Mouse (Mus musculus) lung, postnatal 10 days (tissue): ENCODE measurements around the gene Gfra1.

Source experiments
- DNase-seq: peaks from one replicate; pipeline ENCODE4 v3.0.0; 2021

The Gfra1 gene

GRCm38 (mm10) chr19:58455496-58456061 lies at the start of gene Gfra1:
Gene Gfra1, minus strand, starts transcription at chr19:58455909.
- peak; percentile 49 for DNase-seq

DNA sequence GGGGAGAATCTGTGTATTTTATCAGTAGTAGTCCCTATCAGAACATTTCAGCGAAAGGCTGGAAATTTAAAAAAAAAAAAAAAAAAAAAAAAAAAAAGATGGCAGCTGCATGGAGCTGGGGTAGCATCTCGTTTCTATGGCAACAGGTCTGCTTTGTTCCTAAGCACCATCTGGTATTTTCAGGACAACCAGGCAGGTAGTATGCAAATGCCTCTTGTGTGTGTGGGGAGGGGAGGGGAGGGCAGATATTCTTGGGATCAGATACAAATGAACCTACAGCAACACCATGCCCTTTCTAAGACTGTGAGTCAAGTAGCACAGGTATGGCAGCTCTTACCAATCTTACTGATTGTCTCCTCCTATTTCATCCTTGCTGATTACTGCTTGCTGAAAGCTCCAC lies 44.3 kb upstream of the Gfra1 start:
- DNase-seq = no peak

DNA sequence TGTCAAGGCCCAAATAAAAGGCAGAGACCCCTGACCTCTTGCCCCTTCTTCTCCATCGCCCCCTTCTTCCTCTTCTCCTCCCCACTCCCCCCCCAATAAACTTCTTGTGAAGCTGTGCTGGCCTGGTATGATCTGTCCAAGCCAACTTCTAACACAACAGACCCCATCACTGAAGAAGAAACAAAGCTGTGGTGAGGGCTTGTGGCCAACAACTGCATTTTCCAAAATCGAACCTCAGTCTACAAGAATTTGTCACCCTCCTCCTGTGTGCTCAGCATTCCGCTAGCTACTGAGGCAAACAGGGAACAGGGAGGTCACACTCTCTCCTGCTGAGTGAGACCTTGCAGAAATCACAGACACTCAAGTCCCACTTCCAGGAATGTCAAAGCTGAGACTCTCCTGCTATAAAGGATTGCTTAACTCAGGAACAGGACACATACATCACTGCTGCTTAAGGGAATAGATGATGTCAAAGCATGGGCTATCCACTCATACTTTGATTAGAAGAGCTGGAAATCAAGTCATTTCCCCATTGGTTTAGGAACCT lies 43.8 kb upstream of the Gfra1 start:
- DNase-seq = peak; percentile 60

GRCm38 (mm10) chr19:58497106-58497505 lies 41.4 kb upstream of the Gfra1 start:
- no peak for DNase-seq

DNA sequence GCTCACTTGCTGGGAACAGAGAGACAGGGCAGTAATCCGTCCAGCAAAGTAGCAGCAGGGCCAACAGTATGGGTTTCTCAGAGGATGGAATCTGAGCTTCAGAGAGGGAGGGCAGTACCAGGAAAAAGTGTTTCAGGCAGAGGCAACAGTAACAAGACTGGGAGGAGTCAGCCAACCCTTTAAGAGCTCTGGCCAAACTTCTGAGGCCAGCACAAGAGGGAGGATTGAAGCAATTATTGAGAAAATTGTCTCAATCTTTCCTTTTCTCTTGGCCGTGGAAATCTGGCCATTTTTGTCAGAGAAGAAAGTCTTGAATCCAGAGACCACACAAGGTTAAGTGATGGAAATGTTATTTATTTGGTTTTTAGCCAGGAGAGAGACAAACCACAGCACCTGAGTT lies 31.0 kb upstream of the Gfra1 start:
- peak; percentile 5 for DNase-seq

GRCm38 (mm10) chr19:58482373-58482977 lies 26.8 kb upstream of the Gfra1 start:
- DNase-seq = no peak

DNA sequence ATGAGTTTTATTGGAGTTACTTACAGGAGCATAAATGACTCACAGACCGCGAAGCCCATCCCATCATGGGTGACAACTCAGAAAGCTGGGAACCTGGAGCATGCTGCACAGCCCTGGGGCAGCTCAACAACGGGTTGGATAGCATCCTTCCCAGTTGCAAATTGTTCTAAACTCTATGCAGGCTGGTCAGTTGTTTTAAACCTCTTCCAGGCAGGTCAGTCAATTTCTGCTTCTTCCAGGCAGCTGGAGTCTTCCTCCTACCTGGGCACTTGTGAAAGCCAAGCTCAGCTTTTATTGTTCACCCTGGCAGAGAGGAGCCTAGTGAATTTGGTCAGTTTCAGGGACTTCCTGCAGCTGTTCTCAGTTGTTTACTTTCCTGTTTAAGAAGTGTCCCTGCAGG lies 18.5 kb upstream of the Gfra1 start:
- DNase-seq = no peak

DNA sequence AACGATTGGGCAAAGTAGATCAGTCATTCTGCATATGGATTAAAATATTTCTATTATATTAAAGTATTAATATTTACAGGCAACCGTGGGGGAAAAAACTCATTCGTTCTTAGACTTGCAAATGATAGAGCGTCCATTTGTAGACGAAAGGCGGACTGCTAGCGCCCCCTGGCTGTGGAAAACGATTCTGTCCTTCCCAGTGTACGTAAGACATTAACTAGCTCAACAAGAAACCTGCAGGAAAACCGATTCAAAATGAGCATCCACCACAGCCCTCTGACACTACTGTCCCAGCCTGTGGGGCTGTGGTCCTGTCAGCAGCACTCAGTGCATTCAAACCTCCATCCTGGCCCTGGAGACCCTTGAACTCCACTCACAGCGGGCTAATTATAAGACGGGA lies 13.7 kb upstream of the Gfra1 start:
- DNase-seq = peak; percentile 88

GRCm38 (mm10) chr19:58468331-58468730 lies 12.6 kb upstream of the Gfra1 start:
- DNase-seq = no peak

GRCm38 (mm10) chr19:58463755-58464154 lies 8.0 kb upstream of the Gfra1 start:
- no peak for DNase-seq

DNA sequence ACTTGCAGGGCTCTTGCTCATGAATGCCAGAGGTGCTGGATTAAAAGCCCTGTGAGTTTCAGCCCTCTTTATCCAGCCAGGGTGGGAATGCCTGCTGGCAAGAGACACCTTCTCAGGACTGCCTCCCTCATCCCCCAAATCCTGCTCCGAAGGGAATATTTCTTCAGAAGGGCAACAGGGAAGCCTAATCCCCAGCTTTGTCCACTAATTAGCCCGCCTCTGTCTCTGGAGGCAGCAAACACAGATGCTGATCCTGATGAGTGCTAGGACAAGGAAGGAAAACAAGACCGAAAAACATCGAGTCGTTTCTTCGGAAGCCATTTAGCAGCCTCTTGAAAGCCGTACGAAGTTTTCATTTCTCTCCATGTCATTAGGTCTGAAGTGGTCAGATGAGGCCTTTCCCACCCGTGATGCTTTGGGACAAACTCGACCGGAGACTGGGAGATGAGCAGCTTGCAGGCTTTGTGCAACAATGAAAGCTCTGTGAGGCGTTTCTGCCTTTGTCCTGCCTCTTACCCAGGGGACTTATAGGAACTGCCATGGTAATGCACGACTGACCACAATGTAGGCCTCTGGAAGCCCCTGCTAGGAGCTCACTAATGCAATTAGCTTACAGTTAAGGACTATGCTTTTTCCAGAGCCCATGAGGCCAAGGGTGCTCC lies 4.8 kb upstream of the Gfra1 start:
- no peak for DNase-seq

GRCm38 (mm10) chr19:58456491-58457061 lies 867 bp upstream of the Gfra1 start:
- DNase-seq = no peak

DNA sequence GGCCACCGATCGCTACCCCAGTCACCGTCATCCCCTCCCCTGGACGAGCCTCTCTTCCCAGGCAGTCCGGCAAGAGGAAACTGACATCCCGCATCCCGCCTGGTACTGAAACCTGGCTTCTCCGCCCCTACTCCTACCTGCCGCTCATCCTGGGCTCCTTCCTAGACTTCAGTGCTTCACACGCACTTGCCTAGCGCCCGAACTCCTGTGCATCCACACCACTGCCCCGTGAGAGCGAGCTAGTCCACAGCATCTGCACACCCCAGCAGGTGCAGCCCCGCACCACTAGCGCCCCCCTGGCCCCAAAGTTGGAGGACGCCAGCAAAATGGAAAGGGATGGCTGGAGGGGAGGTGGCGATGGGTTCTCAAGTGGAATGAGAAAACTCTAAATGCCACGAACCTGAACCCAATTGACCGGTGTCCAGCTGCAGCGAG lies 631 bp downstream of the Gfra1 start:
- DNase-seq = peak; percentile 18

DNA sequence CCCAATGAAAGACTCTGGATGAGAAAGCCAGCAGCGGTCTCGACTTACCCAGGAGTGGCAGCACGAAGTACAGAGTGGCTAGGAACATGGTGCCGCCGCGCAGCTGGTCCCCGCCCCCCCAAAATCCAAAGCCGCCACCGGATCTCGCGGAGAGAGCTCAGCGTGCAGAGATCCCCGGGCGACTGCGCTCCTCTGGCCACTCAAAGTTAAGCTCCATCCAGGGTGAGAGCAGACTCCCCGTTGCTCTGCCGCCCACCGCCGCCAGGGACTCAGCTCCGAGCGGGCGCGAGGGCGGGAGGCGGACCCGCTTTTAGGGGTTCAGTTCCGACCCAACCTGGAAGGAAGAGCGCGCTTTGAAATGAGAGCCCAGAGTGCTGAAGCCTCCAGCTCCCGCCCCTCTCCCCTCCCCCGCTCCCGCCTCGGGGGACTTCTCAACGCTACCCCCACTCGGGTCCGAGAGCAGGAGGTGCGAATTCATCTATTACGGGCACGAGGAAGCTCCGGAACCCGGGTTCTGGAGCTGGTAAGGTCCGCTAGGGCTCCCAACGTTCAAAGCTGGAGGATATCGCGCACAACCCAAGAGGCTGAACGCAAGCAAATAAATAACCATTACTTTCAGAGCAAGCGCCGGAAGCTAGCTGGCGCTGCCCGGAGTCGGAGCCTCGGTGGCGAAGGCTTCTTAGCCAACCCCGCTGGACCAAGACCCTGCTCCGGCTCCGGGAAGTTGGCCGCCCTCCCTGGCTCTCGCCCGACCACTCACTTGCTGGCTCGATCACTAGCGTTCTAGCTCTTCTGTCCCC lies 1.2 kb downstream of the Gfra1 start:
- DNase-seq = peak; percentile 62

- peak; percentile 27 for DNase-seq
Measured at GRCm38 (mm10) chr19:58453581-58453980, 2.1 kb downstream of the Gfra1 start.

- DNase-seq = peak; percentile 8
Measured at GRCm38 (mm10) chr19:58452941-58453551, 2.7 kb downstream of the Gfra1 start.

DNA sequence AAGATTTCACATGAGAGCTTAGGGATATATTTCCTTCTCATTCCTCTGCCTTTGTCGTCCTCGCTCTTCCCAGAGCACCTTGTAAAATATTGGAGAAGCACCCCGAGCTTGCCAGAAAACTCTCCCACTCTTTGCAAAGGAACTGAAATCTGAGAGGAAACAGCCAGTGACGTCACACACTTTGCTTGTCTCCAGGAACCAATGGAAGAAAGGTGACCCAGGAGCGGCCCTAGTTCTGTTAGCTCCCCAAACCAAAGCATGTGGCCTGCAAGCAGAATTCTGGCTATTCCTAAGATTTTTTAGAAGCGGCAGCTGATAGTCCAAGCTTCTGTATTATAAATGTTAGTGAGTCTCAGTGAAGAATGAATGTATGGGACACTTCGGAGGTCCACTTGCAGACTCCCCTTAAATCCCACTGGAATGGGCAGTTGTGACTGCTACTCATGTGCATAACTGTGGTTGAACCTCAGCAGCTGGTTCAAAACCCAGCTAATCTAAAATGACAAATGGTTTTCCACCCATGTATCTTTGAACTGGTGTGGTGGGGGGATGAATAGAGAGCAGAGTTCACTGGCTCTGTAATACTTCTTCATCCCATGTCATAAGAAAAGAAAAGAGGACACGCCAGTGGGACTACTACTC lies 3.4 kb downstream of the Gfra1 start:
- DNase-seq = no peak

GRCm38 (mm10) chr19:58451323-58451722 lies 4.4 kb downstream of the Gfra1 start:
- no peak for DNase-seq

- no peak for DNase-seq
Measured at GRCm38 (mm10) chr19:58450716-58451115, 5.0 kb downstream of the Gfra1 start.

GRCm38 (mm10) chr19:58442785-58443732 lies 12.7 kb downstream of the Gfra1 start:
- no peak for DNase-seq

DNA sequence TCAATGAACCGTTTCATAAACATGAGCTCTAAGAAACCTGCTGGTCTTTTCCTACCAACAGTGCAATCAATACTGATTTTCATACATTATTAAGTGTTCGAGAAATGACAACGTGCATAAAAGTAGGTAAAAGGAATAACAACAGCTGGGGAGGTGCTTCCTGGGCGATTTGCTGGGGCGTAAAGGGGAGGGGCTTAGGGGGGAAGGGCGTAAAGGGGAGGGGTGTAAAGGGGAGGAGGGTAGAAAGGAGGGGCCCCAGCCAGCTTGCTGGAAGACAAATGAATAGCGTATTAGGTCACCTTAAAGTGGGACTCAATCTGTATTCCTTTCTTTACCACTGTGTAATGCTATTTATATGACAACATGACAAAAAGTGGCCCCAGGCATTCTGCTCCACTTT lies 13.9 kb downstream of the Gfra1 start:
- no peak for DNase-seq
